ENCODE assay signal across 22 mouse cellular contexts in the genomic region with DNA sequence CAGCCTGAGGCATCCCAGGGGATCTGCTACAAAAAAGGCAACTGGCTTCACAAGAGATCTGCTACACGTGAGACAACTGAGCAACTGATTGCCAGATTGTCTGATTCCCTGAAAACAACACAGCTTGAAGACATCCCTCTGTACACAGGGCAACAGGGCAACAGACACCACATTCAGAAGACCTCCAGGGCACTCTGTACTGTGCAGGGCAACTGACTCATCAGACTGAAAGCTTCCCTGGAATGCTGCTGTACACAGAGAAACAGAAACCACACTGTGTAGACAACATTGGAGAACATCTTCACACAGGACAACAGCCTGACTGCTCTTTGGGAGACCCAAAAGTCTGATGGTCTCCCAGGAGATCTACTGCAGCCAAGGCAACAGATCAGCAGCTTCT.
DNase-seq lines count a peak whose midpoint lies in the region; ATAC-seq and TF ChIP-seq lines count a peak whose summit lies in the region.
"Had no signal": no experiment of that assay in that cellular context is flagged by ENCODE, and none has a peak within 500 bp of the region (broad histone marks: within the 10 kb centered on the region; RNA-seq: fewer than 3 reads in every experiment).

No protein-coding gene starts in this region.

- CTCF ChIA-PET in Patski (lab: Charles Lee) = no interaction called here

- DNase-seq in 3T3-L1 (ENCODE audit: low read depth, low spot score) = peak; percentile 29
- DNase-seq in Muller cell, postnatal 12 days (ENCODE audit: inconsistent ontology term) = peak; percentile 85
- peak; percentile 43 for DNase-seq in Patski (ENCODE audit: low read depth, low spot score)
- DNase-seq in frontal cortex, adult 2 months (ENCODE audit: extremely low spot score in 1 of 2, low spot score in 1 of 2) = no peak
- no peak for DNase-seq in spleen, postnatal 10 days (ENCODE audit: low spot score in 2 of 2)
- no peak for DNase-seq in urinary bladder, postnatal 4 days (ENCODE audit: low spot score in 2 of 2)
- DNase-seq: adrenal gland, adult 2 months; adrenal gland, adult 8-10 months; adrenal gland, postnatal 10 days; adrenal gland, postnatal 14 days; adrenal gland, postnatal 25 days; adrenal gland, postnatal 36 days; B cell, adult 2 months; cerebellum, adult 11 months; cerebellum, adult 11-12 months; cerebellum, adult 18-20 months; cerebellum, adult 2 months; cerebellum, adult 8-10 months; cerebellum, adult 9-10 months had no signal

- ATAC-seq in Patski = peak; percentile 99
- ATAC-seq: activated CD4-positive, CD25-positive, alpha-beta regulatory T cell, adult 4 months; CD4-positive, CD25-positive, alpha-beta regulatory T cell, adult 4 months had no signal

- TF ChIP-seq CTCF in Patski (IDR thresholded peaks at IDR 0.05) = no peak

- in situ Hi-C loops in Patski (cut with MboI; ENCODE audit: low pct_unique_long_range_greater_than_20kb) = no loop called here

- POLR2A ChIA-PET in Patski (lab: Charles Lee) = no interaction called here

- no peaks in the 10 kb centered on the region for H3K27me3 ChIP-seq in Patski
- H3K27me3 ChIP-seq: CH12.LX had no signal

Comparison
In these comparisons a context has a peak if more than half of its experiments do, and no peak if none do; other contexts are left out.
1. DNase-seq: peak in 3T3-L1 (single experiment), Muller cell, postnatal 12 days (single experiment) and Patski (single experiment); none in frontal cortex, adult 2 months (0 of 2), spleen, postnatal 10 days (0 of 2) and urinary bladder, postnatal 4 days (0 of 2).